Mouse (Mus musculus): ENCODE results near the gene Pitpnm1. TPM values are rescaled to one million over a fixed set of nuclear protein-coding genes. Genes with fewer than 3 reads are reported as not detected.
"Not testable (repeated sequence)": the region's sequence is repeated elsewhere in the genome, so short reads cannot be mapped to it uniquely, and the experiment has no call there.

The Pitpnm1 gene
- total RNA-seq (2017) = 115 and 132 TPM in 2 replicates

- ATAC-seq (ENCODE audit: extremely low read depth, insufficient number of reproducible peaks, low FRiP score, poor library complexity, severe bottlenecking) = no peak
Observed at GRCm38 (mm10) chr19:4099837-4100717, at the start of gene Pitpnm1. TSS of gene Pitpnm1 (plus strand) at chr19:4099998.

- no peak for ATAC-seq (ENCODE audit: extremely low read depth, insufficient number of reproducible peaks, low FRiP score, poor library complexity, severe bottlenecking)
Observed at GRCm38 (mm10) chr19:4051016-4051415, 48.8 kb upstream of the Pitpnm1 start.

GRCm38 (mm10) chr19:4051741-4052515 is 47.9 kb upstream of the Pitpnm1 start:
- ATAC-seq (ENCODE audit: extremely low read depth, insufficient number of reproducible peaks, low FRiP score, poor library complexity, severe bottlenecking) = no peak

- no peak for ATAC-seq (ENCODE audit: extremely low read depth, insufficient number of reproducible peaks, low FRiP score, poor library complexity, severe bottlenecking)
Observed at GRCm38 (mm10) chr19:4052516-4053030, 47.2 kb upstream of the Pitpnm1 start.

GRCm38 (mm10) chr19:4054613-4055012 is 45.2 kb upstream of the Pitpnm1 start:
- ATAC-seq (ENCODE audit: extremely low read depth, insufficient number of reproducible peaks, low FRiP score, poor library complexity, severe bottlenecking) = no peak

GRCm38 (mm10) chr19:4055216-4055946 is 44.4 kb upstream of the Pitpnm1 start:
- no peak for ATAC-seq (ENCODE audit: extremely low read depth, insufficient number of reproducible peaks, low FRiP score, poor library complexity, severe bottlenecking)

- no peak for ATAC-seq (ENCODE audit: extremely low read depth, insufficient number of reproducible peaks, low FRiP score, poor library complexity, severe bottlenecking)
Observed at GRCm38 (mm10) chr19:4055947-4056693, 43.7 kb upstream of the Pitpnm1 start.

- no peak for ATAC-seq (ENCODE audit: extremely low read depth, insufficient number of reproducible peaks, low FRiP score, poor library complexity, severe bottlenecking)
Observed at GRCm38 (mm10) chr19:4056727-4057126, 43.1 kb upstream of the Pitpnm1 start.

- ATAC-seq (ENCODE audit: extremely low read depth, insufficient number of reproducible peaks, low FRiP score, poor library complexity, severe bottlenecking) = no peak
Observed at GRCm38 (mm10) chr19:4057389-4057788, 42.4 kb upstream of the Pitpnm1 start.

GRCm38 (mm10) chr19:4057962-4058361 is 41.8 kb upstream of the Pitpnm1 start:
- no peak for ATAC-seq (ENCODE audit: extremely low read depth, insufficient number of reproducible peaks, low FRiP score, poor library complexity, severe bottlenecking)

- ATAC-seq (ENCODE audit: extremely low read depth, insufficient number of reproducible peaks, low FRiP score, poor library complexity, severe bottlenecking) = no peak
Observed at GRCm38 (mm10) chr19:4058581-4058980, 41.2 kb upstream of the Pitpnm1 start.

- peak; percentile 37 for ATAC-seq (ENCODE audit: extremely low read depth, insufficient number of reproducible peaks, low FRiP score, poor library complexity, severe bottlenecking)
Observed at GRCm38 (mm10) chr19:4059069-4059740, 40.6 kb upstream of the Pitpnm1 start, which contains the start of gene Gstp3. TSS of gene Gstp3 (minus strand) at chr19:4059569.

GRCm38 (mm10) chr19:4060044-4060898 is 39.5 kb upstream of the Pitpnm1 start:
- not testable (repeated sequence) for ATAC-seq (ENCODE audit: extremely low read depth, insufficient number of reproducible peaks, low FRiP score, poor library complexity, severe bottlenecking)

- no peak for ATAC-seq (ENCODE audit: extremely low read depth, insufficient number of reproducible peaks, low FRiP score, poor library complexity, severe bottlenecking)
Observed at GRCm38 (mm10) chr19:4060899-4061465, 38.8 kb upstream of the Pitpnm1 start.

GRCm38 (mm10) chr19:4063357-4063756 is 36.4 kb upstream of the Pitpnm1 start:
- ATAC-seq (ENCODE audit: extremely low read depth, insufficient number of reproducible peaks, low FRiP score, poor library complexity, severe bottlenecking) = not testable (repeated sequence)

GRCm38 (mm10) chr19:4064501-4064900 is 35.3 kb upstream of the Pitpnm1 start:
- not testable (repeated sequence) for ATAC-seq (ENCODE audit: extremely low read depth, insufficient number of reproducible peaks, low FRiP score, poor library complexity, severe bottlenecking)

GRCm38 (mm10) chr19:4066280-4066679 is 33.5 kb upstream of the Pitpnm1 start:
- no peak for ATAC-seq (ENCODE audit: extremely low read depth, insufficient number of reproducible peaks, low FRiP score, poor library complexity, severe bottlenecking)

Measured in neutrophil, adult 5-6 weeks (primary cell).